Mouse (Mus musculus): ENCODE results near the gene Snx19.

DNA sequence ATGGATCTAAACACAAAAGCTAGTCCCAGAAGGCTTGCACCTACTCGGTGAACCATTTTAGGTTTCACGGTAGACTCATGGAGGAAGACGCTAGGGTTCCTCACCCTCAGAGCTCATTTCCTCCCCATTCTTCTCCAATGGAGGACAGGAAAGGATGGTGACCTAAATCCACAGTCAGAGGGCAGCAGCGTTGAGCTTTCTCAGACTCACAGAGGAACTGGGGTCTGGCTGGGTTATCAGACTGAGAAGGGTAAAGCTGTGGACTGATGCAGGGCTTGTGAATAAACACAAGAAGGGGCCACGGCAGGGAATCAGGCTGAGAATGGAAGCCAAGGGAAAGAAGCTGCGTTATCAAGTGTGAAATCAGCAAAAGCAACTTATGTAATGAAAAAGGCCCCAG, 29.3 kb downstream of the Snx19 start:
- TF ChIP-seq CTCF (IDR thresholded peaks at IDR 0.05; ENCODE audit: control insufficient read depth, insufficient read depth, insufficient read length), result no peak
- TF ChIP-seq MYOG (IDR thresholded peaks at IDR 0.05; ENCODE audit: control insufficient read depth, extremely low read depth, insufficient read length), result no peak
- no peak for TF ChIP-seq MAX (IDR thresholded peaks at IDR 0.05)
- no peak for TF ChIP-seq MYOD1 (IDR thresholded peaks at IDR 0.05; ENCODE audit: control insufficient read depth, insufficient read length, low read depth)
- TF ChIP-seq USF1 (IDR thresholded peaks at IDR 0.05; ENCODE audit: low read depth), result no peak
- TF ChIP-seq FOSL1 (IDR thresholded peaks at IDR 0.05; ENCODE audit: insufficient read depth, low read length, poor library complexity, severe bottlenecking), result no peak
